8 mouse cellular contexts compared by ENCODE assay signal in genomic region chr1:133661203-133661933, GRCm38 (mm10). TPM values are rescaled to one million over a fixed set of nuclear protein-coding genes. Genes with fewer than 3 reads are reported as not detected.
DNase-seq lines count a peak whose midpoint lies in the region; ATAC-seq lines count a peak whose summit lies in the region.

Gene Gm38394, minus strand, starts transcription at chr1:133661318.

- H3K27me3 ChIP-seq in forebrain, embryonic 14.5 days (replicated peaks; ENCODE audit: control insufficient read depth, insufficient read depth, low read length) = no peaks in the 10 kb centered on the region
- H3K27me3 ChIP-seq in neural tube, embryonic 15.5 days (replicated peaks) = no peaks in the 10 kb centered on the region

- peak; percentile 99 for ATAC-seq in forebrain, embryonic 14.5 days
- peak; percentile 98 for ATAC-seq in neural tube, embryonic 15.5 days (ENCODE audit: low FRiP score)

- H3K4me2 ChIP-seq in forebrain, embryonic 14.5 days (ENCODE audit: low read length) = peak within 1 kb of the TSS; percentile 84
- H3K4me2 ChIP-seq in neural tube, embryonic 15.5 days = peak within 1 kb of the TSS; percentile 86

- WGBS in forebrain, embryonic 14.5 days = 3% methylated on average over 26 of the region's 26 CpGs
- 3% methylated on average over 26 of the region's 26 CpGs for WGBS in neural tube, embryonic 15.5 days

- H3K4me3 ChIP-seq in forebrain, embryonic 14.5 days (ENCODE audit: low read depth, low read length) = peak within 1 kb of the TSS; percentile 73
- peak within 1 kb of the TSS; percentile 67 for H3K4me3 ChIP-seq in neural tube, embryonic 15.5 days (replicated peaks)

- peak within 1 kb of the TSS; percentile 93 for H3K27ac ChIP-seq in forebrain, embryonic 14.5 days (ENCODE audit: low read depth, low read length)
- peak within 1 kb of the TSS; percentile 94 for H3K27ac ChIP-seq in neural tube, embryonic 15.5 days (replicated peaks)

- H3K9me3 ChIP-seq in forebrain, embryonic 14.5 days (replicated peaks; ENCODE audit: control insufficient read depth, low read length) = no peaks in the 10 kb centered on the region
- H3K9me3 ChIP-seq in neural tube, embryonic 15.5 days (replicated peaks) = no peaks in the 10 kb centered on the region

- H3K4me1 ChIP-seq in forebrain, embryonic 14.5 days (ENCODE audit: control insufficient read depth, insufficient read depth, low read length) = peaks cover 33% of the 10 kb centered on the region
- H3K4me1 ChIP-seq in neural tube, embryonic 15.5 days = peaks cover 39% of the 10 kb centered on the region

- intact Hi-C loops in heart, postnatal 14 days (cut with DNase I) = no loop called here

- DNase-seq in ES-CJ7 (ENCODE audit: low read depth, low spot score) = peak; percentile 99
- peak; percentile 86 for DNase-seq in cerebellum, adult 11 months
- peak; percentile 99 for DNase-seq in forebrain, embryonic 14.5 days (ENCODE audit: low spot score)
- peak; percentile 88 to 92 for DNase-seq in heart, postnatal 14 days
- peak; percentile 95 for DNase-seq in layer of hippocampus, adult 11-12 months (ENCODE audit: low spot score)
- peak; percentile 94 to 96 for DNase-seq in lung, adult 18-20 months
- DNase-seq in testis, postnatal 14 days (ENCODE audit: low spot score) = peak; percentile 94

- H3K9ac ChIP-seq in forebrain, embryonic 14.5 days (ENCODE audit: low read length) = peak within 1 kb of the TSS; percentile 82
- peak within 1 kb of the TSS; percentile 77 for H3K9ac ChIP-seq in neural tube, embryonic 15.5 days (replicated peaks)

- peaks cover 23% of the 10 kb centered on the region for H3K36me3 ChIP-seq in forebrain, embryonic 14.5 days (ENCODE audit: control insufficient read depth, insufficient read depth, low read length)
- peaks cover 9% of the 10 kb centered on the region for H3K36me3 ChIP-seq in neural tube, embryonic 15.5 days

RNA-seq across cellular contexts. Expression of gene Gm38394, which starts in this region (rescaled TPM):
- 3.6 and 4.9 TPM in 2 replicates for polyA plus RNA-seq in forebrain, embryonic 14.5 days (2014; fragmentation: Nextera tagmentation; extraction: Ambion mirVana)
- 10 to 100 TPM; 28.3 to 29.5 TPM for total RNA-seq in heart, postnatal 14 days (2021)
- polyA plus RNA-seq in neural tube, embryonic 15.5 days (2015; fragmentation: Nextera tagmentation; extraction: Ambion mirVana) = 2.7 and 2.8 TPM in 2 replicates

Comparison
In these comparisons a context has a peak if more than half of its experiments do, and no peak if none do; other contexts are left out.
1. Peak in every context shown above with its lines: DNase-seq, ATAC-seq, H3K4me3 ChIP-seq and H3K27ac ChIP-seq.